Mouse (Mus musculus) kidney, adult 2 months (tissue): ENCODE data around the gene Mybpc1. TPM values are rescaled to one million over a fixed set of nuclear protein-coding genes. Genes with fewer than 3 reads are reported as not detected.

Source experiments
- DNase-seq: peaks from one replicate; pipeline ENCODE4 v3.0.0; 2021
- H3K27ac ChIP-seq: fragments of 200-500 bp; 2 replicates; pipeline ENCODE4 v1.5.1; 2012; ENCODE audit warnings: low read depth, low read length, control low read depth, inconsistent platforms; ENCODE audit not compliant: insufficient read depth
- H3K27me3 ChIP-seq: fragments of 200-500 bp; replicated peaks from 2 replicates; pipeline ENCODE4 v1.6.1; 2012; ENCODE audit warnings: mild to moderate bottlenecking, moderate library complexity, low read length, inconsistent platforms; ENCODE audit not compliant: control insufficient read depth, insufficient read depth
- H3K36me3 ChIP-seq: fragments of 200-500 bp; 2 replicates; pipeline ENCODE4 v1.6.1; 2012; ENCODE audit warnings: mild to moderate bottlenecking, moderate library complexity, low read length, inconsistent platforms; ENCODE audit not compliant: control insufficient read depth, insufficient read depth
- H3K4me1 ChIP-seq: fragments of 200-500 bp; 2 replicates; pipeline ENCODE4 v1.6.1; 2011; ENCODE audit warnings: low read length; ENCODE audit not compliant: control insufficient read depth, insufficient read depth
- H3K4me3 ChIP-seq: fragments of 200-500 bp; 2 replicates; pipeline ENCODE4 v1.5.1; 2011; ENCODE audit warnings: mild to moderate bottlenecking, low read depth, low read length, control low read depth; ENCODE audit not compliant: insufficient read depth
- CTCF ChIP-seq: fragments of 200-500 bp; conservative IDR thresholded peaks from 2 replicates; pipeline ENCODE4 v1.5.1; 2011; ENCODE audit warnings: low read depth, mild to moderate bottlenecking, control low read depth, low read length, moderate library complexity, mixed read lengths; ENCODE audit not compliant: insufficient read depth, insufficient read length
- POLR2A ChIP-seq: fragments of 200-500 bp; IDR thresholded peaks from one replicate; pipeline ENCODE4 v1.6.1; 2011; ENCODE audit warnings: low read depth, low read length, control low read depth
- WGBS: fragments of 180-500 bp; shearing (Covaris S2); methylation state at CpG from one replicate; pipeline ENCODE4 v1.1.7; 2018; 5-methylcytosine and 5-hydroxymethylcytosine counted together
- polyA plus RNA-seq: library from polyadenylated mRNA; depleted of rRNA; stranded (reverse); fragments of >200 nt; gene quantifications from 2 replicates; pipeline ENCODE4 v1.2.3, GENCODE M21; 2012

The Mybpc1 gene
- polyA plus RNA-seq, 1 experiment = 7.8 TPM

- no peak overlapping the region for H3K27ac ChIP-seq
- H3K36me3 ChIP-seq = no peaks in the 10 kb centered on the region
- H3K4me1 ChIP-seq = no peaks in the 10 kb centered on the region
- no peak for DNase-seq
- TF ChIP-seq POLR2A = no peak
- TF ChIP-seq CTCF = no peak
- WGBS = 39% methylated on average over 16 of the region's 16 CpGs
- H3K27me3 ChIP-seq = no peaks in the 10 kb centered on the region
- H3K4me3 ChIP-seq = no peak overlapping the region; the same call in 1 of the 2 replicates
Observed at GRCm38 (mm10) chr10:88622624-88623023, 17.7 kb upstream of the Mybpc1 start.

GRCm38 (mm10) chr10:88620809-88621208 lies 15.9 kb upstream of the Mybpc1 start:
- no peak for TF ChIP-seq CTCF
- no peak for TF ChIP-seq POLR2A
- Histone ChIP-seq H3K27me3 (no peaks in the 10 kb centered on the region), H3K36me3 (no peaks in the 10 kb centered on the region), H3K27ac (no peak overlapping the region), H3K4me3 (no peak overlapping the region), H3K4me1 (no peaks in the 10 kb centered on the region)
- DNase-seq = peak; percentile 3
- 96% methylated on average over 3 of the region's 3 CpGs for WGBS

GRCm38 (mm10) chr10:88613051-88613450 lies 8.1 kb upstream of the Mybpc1 start:
- H3K27ac ChIP-seq = no peak overlapping the region
- WGBS = 81% methylated on average over 11 of the region's 11 CpGs
- TF ChIP-seq POLR2A = no peak
- TF ChIP-seq CTCF = no peak
- no peaks in the 10 kb centered on the region for H3K27me3 ChIP-seq
- H3K4me1 ChIP-seq = no peaks in the 10 kb centered on the region
- no peak for DNase-seq
- no peak overlapping the region for H3K4me3 ChIP-seq
- H3K36me3 ChIP-seq = no peaks in the 10 kb centered on the region

GRCm38 (mm10) chr10:88606686-88607085 lies 1.7 kb upstream of the Mybpc1 start:
- DNase-seq = no peak
- H3K4me1 ChIP-seq = no peaks in the 10 kb centered on the region
- H3K4me3 ChIP-seq = no peak overlapping the region
- 54% methylated on average over 7 of the region's 7 CpGs for WGBS
- peaks cover 1% of the 10 kb centered on the region; the same call in 1 of the 2 replicates for H3K27me3 ChIP-seq
- H3K36me3 ChIP-seq = no peaks in the 10 kb centered on the region
- TF ChIP-seq POLR2A (no peak), CTCF (no peak)
- no peak overlapping the region for H3K27ac ChIP-seq

GRCm38 (mm10) chr10:88606065-88606464 lies 1.1 kb upstream of the Mybpc1 start:
- Histone ChIP-seq H3K36me3 (no peaks in the 10 kb centered on the region), H3K27me3 (peaks cover 1% of the 10 kb centered on the region; the same call in 1 of the 2 replicates), H3K4me3 (no peak overlapping the region), H3K27ac (no peak overlapping the region), H3K4me1 (no peaks in the 10 kb centered on the region)
- DNase-seq = no peak
- TF ChIP-seq POLR2A = no peak
- TF ChIP-seq CTCF = no peak
- WGBS = 75% methylated on average over 8 of the region's 8 CpGs

GRCm38 (mm10) chr10:88603773-88604172 lies 1.2 kb downstream of the Mybpc1 start:
- Histone ChIP-seq H3K4me3 (no peak overlapping the region), H3K27ac (no peak overlapping the region), H3K4me1 (no peaks in the 10 kb centered on the region), H3K27me3 (peaks cover 1% of the 10 kb centered on the region; the same call in 1 of the 2 replicates), H3K36me3 (no peaks in the 10 kb centered on the region)
- DNase-seq = no peak
- 40% methylated on average over 2 of the region's 2 CpGs for WGBS
- TF ChIP-seq POLR2A (no peak), CTCF (no peak)

- Histone ChIP-seq H3K4me1 (no peaks in the 10 kb centered on the region), H3K4me3 (no peak overlapping the region), H3K27ac (no peak overlapping the region), H3K36me3 (no peaks in the 10 kb centered on the region), H3K27me3 (peaks cover 1% of the 10 kb centered on the region; the same call in 1 of the 2 replicates)
- no peak for DNase-seq
- 33% methylated on average over 5 of the region's 5 CpGs for WGBS
- TF ChIP-seq POLR2A = no peak
- no peak for TF ChIP-seq CTCF
Observed at GRCm38 (mm10) chr10:88603256-88603655, 1.7 kb downstream of the Mybpc1 start.
